Mouse (Mus musculus): Measurements from ENCODE around the gene Cyp2c29. TPM values are rescaled to one million over a fixed set of nuclear protein-coding genes. Genes with fewer than 3 reads are reported as not detected.
"Not testable (repeated sequence)": the region's sequence is repeated elsewhere in the genome, so short reads cannot be mapped to it uniquely, and the experiment has no call there.

The Cyp2c29 gene
- not detected in 2 replicates for total RNA-seq (2012; rRNA removed)
- not detected in 2 replicates for total RNA-seq (2014; rRNA removed)
- not detected in 2 replicates for polyA plus RNA-seq (2012; ENCODE audit: insufficient read length, low read depth)

- H3K79me2 ChIP-seq (replicated peaks; ENCODE audit: control insufficient read depth, extremely low read depth, insufficient read depth, poor library complexity, severe bottlenecking); H3K4me1 ChIP-seq (ENCODE audit: control insufficient read depth in 1 of 2, insufficient read depth in 2 of 2); H3K4me2 ChIP-seq (ENCODE audit: insufficient read depth, low read depth, poor library complexity, severe bottlenecking); H3K9me3 ChIP-seq (replicated peaks; ENCODE audit: low read length); in situ Hi-C loops (cut with MboI; ENCODE audit: low pct_ligation_motif_present, low pct_unique_long_range_greater_than_20kb, low sequenced_read_pairs); H3K4me3 ChIP-seq (replicated peaks in 1 of 3; ENCODE audit: low read depth in 2 of 3, low read length in 2 of 3, poor library complexity in 1 of 3); H3K36me3 ChIP-seq (replicated peaks in 1 of 2; ENCODE audit: control insufficient read depth in 1 of 2, insufficient read depth in 1 of 2, low read length in 1 of 2); dilution Hi-C loops (cut with MboI; ENCODE audit: extremely low pct_ligation_motif_present, extremely low pct_unique_long_range_greater_than_20kb, low sequenced_read_pairs); H3K9ac ChIP-seq (ENCODE audit: insufficient read depth, low read depth); H3K27ac ChIP-seq (ENCODE audit: insufficient read depth, low read depth); DNase-seq (ENCODE audit: extremely low read depth); H3K27me3 ChIP-seq (replicated peaks): not testable (repeated sequence)
Observed at GRCm38 (mm10) chr19:39269105-39269504, at the start of gene Cyp2c29. Gene Cyp2c29 (plus strand): TSS chr19:39269405.

DNA sequence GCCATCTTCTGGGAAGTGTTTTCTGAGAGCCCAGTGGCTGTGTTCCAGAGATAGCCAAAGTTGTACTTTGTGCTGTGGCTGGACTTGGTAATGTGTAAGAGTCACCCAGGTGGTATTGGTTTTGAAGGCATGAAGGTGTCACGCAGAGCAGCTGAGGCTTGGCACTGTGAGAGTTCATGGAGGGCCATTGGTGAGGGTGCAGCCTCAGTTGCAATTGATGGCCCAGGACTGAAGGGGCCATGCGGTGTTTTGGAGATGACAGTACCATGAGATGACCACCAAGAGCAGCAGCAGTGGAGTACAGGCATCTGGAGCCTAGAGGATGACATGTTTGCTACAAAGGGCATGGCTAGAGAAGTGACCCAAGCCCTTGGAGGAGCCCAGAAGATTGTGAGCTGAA lies 2.2 kb upstream of the Cyp2c29 start:
- dilution Hi-C loops (cut with MboI; ENCODE audit: extremely low pct_ligation_motif_present, extremely low pct_unique_long_range_greater_than_20kb, low sequenced_read_pairs); in situ Hi-C loops (cut with MboI; ENCODE audit: low pct_ligation_motif_present, low pct_unique_long_range_greater_than_20kb, low sequenced_read_pairs); H3K4me1 ChIP-seq (ENCODE audit: control insufficient read depth in 1 of 2, insufficient read depth in 2 of 2); H3K4me2 ChIP-seq (ENCODE audit: insufficient read depth, low read depth, poor library complexity, severe bottlenecking); H3K9ac ChIP-seq (ENCODE audit: insufficient read depth, low read depth); H3K4me3 ChIP-seq (replicated peaks in 1 of 3; ENCODE audit: low read depth in 2 of 3, low read length in 2 of 3, poor library complexity in 1 of 3); H3K36me3 ChIP-seq (replicated peaks in 1 of 2; ENCODE audit: control insufficient read depth in 1 of 2, insufficient read depth in 1 of 2, low read length in 1 of 2); H3K9me3 ChIP-seq (replicated peaks; ENCODE audit: low read length); DNase-seq (ENCODE audit: extremely low read depth); H3K79me2 ChIP-seq (replicated peaks; ENCODE audit: control insufficient read depth, extremely low read depth, insufficient read depth, poor library complexity, severe bottlenecking); H3K27me3 ChIP-seq (replicated peaks); H3K27ac ChIP-seq (ENCODE audit: insufficient read depth, low read depth): not testable (repeated sequence)

DNA sequence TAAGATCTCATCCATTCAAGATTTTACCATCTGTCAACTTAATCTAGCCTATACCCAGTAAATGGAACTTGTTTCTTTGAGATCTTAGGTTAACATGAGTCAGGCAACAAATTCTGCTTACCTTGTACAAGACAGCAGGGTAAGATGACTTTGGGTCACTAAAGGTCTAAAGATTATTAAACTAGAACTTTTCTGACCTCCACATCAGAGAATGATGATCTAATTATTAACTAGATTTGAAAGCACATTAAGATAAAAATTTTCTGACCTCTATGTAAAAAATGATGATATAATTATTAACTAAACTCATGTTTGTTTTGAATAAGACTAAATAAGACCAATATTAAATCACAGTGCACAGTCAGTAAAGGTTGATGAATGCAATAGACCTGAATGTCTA lies 13.6 kb downstream of the Cyp2c29 start:
- dilution Hi-C loops (cut with MboI; ENCODE audit: extremely low pct_ligation_motif_present, extremely low pct_unique_long_range_greater_than_20kb, low sequenced_read_pairs) (no loop called here), in situ Hi-C loops (cut with MboI; ENCODE audit: low pct_ligation_motif_present, low pct_unique_long_range_greater_than_20kb, low sequenced_read_pairs) (no loop called here)
- H3K4me3 ChIP-seq (replicated peaks in 1 of 3; ENCODE audit: low read depth in 2 of 3, low read length in 2 of 3, poor library complexity in 1 of 3): no peak overlapping the region
- no peaks in the 10 kb centered on the region for H3K9me3 ChIP-seq (replicated peaks; ENCODE audit: low read length)
- no peak overlapping the region for H3K27ac ChIP-seq (ENCODE audit: insufficient read depth, low read depth)
- no peaks in the 10 kb centered on the region for H3K27me3 ChIP-seq (replicated peaks)
- TF ChIP-seq JUND (conservative IDR thresholded peaks at IDR 0.05; ENCODE audit: low read depth, low read length): no peak
- no peak for TF ChIP-seq USF1 (IDR thresholded peaks at IDR 0.05; ENCODE audit: low read depth, low read length)
- TF ChIP-seq MAZ (IDR thresholded peaks at IDR 0.05; ENCODE audit: low read depth, low read length): no peak
- TF ChIP-seq MYC (IDR thresholded peaks at IDR 0.05; ENCODE audit: low read depth, low read length): no peak
- no peak for TF ChIP-seq MEF2A (IDR thresholded peaks at IDR 0.05; ENCODE audit: borderline replicate concordance, low read depth, low read length)
- no peak for TF ChIP-seq CTCF (conservative IDR thresholded peaks at IDR 0.05 in 1 of 2, IDR thresholded peaks at IDR 0.05 in 1 of 2; ENCODE audit: low read depth in 2 of 2, low read length in 2 of 2)
- no peaks in the 10 kb centered on the region for H3K79me2 ChIP-seq (replicated peaks; ENCODE audit: control insufficient read depth, extremely low read depth, insufficient read depth, poor library complexity, severe bottlenecking)
- DNase-seq (ENCODE audit: extremely low read depth): no peak
- no peaks in the 10 kb centered on the region for H3K36me3 ChIP-seq (replicated peaks in 1 of 2; ENCODE audit: control insufficient read depth in 1 of 2, insufficient read depth in 1 of 2, low read length in 1 of 2)
- H3K4me1 ChIP-seq (ENCODE audit: control insufficient read depth in 1 of 2, insufficient read depth in 2 of 2): no peaks in the 10 kb centered on the region
- no peak overlapping the region for H3K9ac ChIP-seq (ENCODE audit: insufficient read depth, low read depth)
- no peak overlapping the region for H3K4me2 ChIP-seq (ENCODE audit: insufficient read depth, low read depth, poor library complexity, severe bottlenecking)

DNA sequence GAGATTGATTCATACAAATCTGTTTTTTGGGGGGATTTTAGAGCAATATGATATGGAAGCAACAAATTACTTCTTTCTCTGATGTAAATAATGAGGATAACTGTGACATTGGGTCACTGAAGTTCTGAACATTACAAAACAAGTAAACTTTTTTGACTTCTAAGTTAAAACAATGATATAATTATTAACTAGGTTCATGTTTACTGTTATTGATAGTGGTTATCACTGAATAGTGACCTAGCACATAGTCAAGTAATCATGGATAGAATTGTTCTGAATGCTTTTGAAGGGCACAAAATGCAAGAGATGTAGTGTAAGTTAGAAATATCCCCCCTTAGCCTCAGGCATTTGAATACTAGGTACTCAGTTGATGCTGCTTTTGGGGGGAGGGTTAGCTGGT lies 16.4 kb downstream of the Cyp2c29 start:
- H3K4me1 ChIP-seq (ENCODE audit: control insufficient read depth in 1 of 2, insufficient read depth in 2 of 2): no peaks in the 10 kb centered on the region
- H3K79me2 ChIP-seq (replicated peaks; ENCODE audit: control insufficient read depth, extremely low read depth, insufficient read depth, poor library complexity, severe bottlenecking): no peaks in the 10 kb centered on the region
- H3K4me2 ChIP-seq (ENCODE audit: insufficient read depth, low read depth, poor library complexity, severe bottlenecking): no peak overlapping the region
- no peak for DNase-seq (ENCODE audit: extremely low read depth)
- in situ Hi-C loops (cut with MboI; ENCODE audit: low pct_ligation_motif_present, low pct_unique_long_range_greater_than_20kb, low sequenced_read_pairs): no loop called here
- no peak for TF ChIP-seq ZC3H11A (IDR thresholded peaks at IDR 0.05; ENCODE audit: low read depth, low read length)
- no peaks in the 10 kb centered on the region for H3K27me3 ChIP-seq (replicated peaks)
- H3K27ac ChIP-seq (ENCODE audit: insufficient read depth, low read depth): no peak overlapping the region
- H3K36me3 ChIP-seq (replicated peaks in 1 of 2; ENCODE audit: control insufficient read depth in 1 of 2, insufficient read depth in 1 of 2, low read length in 1 of 2): no peaks in the 10 kb centered on the region
- H3K4me3 ChIP-seq (replicated peaks in 1 of 3; ENCODE audit: low read depth in 2 of 3, low read length in 2 of 3, poor library complexity in 1 of 3): no peak overlapping the region
- no peaks in the 10 kb centered on the region for H3K9me3 ChIP-seq (replicated peaks; ENCODE audit: low read length)
- dilution Hi-C loops (cut with MboI; ENCODE audit: extremely low pct_ligation_motif_present, extremely low pct_unique_long_range_greater_than_20kb, low sequenced_read_pairs): no loop called here
- no peak overlapping the region for H3K9ac ChIP-seq (ENCODE audit: insufficient read depth, low read depth)

All from CH12.LX (cell line).